Mouse (Mus musculus) neutrophil, adult 5-6 weeks (primary cell): ENCODE measurements around the gene Pid1. TPM values are rescaled to one million over a fixed set of nuclear protein-coding genes. Genes with fewer than 3 reads are reported as not detected.

Experiments used
- ATAC-seq: fragments of 151-379, 151-347 bp; 2 replicates; pipeline ENCODE4 v1.8.0; 2017; ENCODE audit warnings: mild to moderate bottlenecking, moderate TSS enrichment; ENCODE audit not compliant: insufficient number of reproducible peaks, poor library complexity, low FRiP score, severe bottlenecking; ENCODE audit errors: extremely low read depth
- total RNA-seq: library from RNA; stranded (forward); fragments of 200-1000 nt; gene quantifications from 2 replicates; pipeline ENCODE4 v1.2.3, GENCODE M21; 2017

The Pid1 gene
- total RNA-seq, 1 experiment from 2014 or later: 9.4 TPM

DNA sequence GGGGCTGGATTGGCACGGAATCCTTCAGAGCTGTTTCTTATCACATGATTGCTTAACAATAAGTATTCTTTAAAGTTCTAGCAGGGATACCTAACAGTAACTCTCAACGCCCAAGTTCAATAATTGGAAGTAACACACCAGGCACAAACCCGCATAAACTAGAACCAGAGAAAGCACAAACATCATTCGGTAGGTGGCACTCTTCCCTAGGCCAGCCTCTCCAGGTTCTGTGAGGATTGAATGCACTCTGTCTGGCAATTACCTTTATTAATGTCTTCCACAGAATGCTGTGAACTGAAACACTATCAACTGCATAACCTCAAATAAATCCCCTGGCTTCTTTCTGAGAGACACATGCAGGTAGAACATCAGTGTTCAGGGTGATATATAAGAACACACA is 235.5 kb downstream of the Pid1 start:
- no peak for ATAC-seq

DNA sequence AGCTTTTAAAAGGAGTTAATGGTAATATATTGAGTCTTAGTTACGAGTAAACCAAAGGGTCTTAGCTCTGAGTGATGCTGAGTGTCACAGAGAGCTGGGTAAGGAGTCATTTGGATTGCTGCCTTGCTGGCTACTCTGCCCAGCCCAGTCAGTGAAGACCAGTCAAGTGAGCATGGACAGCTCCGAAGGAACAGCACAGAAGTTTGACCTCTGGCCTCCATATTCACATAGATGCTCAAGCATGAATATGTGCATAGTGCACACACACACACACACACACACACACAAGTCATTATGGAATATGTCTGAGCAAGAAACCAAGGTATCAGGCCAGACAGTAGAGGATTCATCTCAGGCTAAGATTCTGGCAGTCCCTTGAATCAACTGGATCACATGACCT is 244.7 kb downstream of the Pid1 start:
- ATAC-seq: no peak

DNA sequence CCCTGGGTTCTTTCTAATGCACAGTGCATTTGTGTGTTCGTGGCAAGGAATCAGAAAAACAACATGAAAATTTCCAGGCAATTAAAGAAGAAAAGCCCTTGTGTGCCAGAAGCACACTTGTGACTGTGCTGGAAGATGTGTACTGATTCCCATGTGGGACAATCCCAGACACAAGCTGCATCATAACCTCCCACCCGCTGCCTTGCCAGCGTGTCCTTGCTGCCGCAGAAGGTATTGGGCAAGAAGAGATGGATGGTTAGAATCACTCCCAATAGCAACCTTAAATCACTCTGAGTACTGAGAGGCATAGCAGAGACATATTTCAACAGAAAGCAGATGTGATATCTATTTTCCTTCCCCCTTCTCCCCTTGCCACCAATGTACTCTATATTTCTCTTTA is 257.2 kb downstream of the Pid1 start:
- no peak for ATAC-seq

DNA sequence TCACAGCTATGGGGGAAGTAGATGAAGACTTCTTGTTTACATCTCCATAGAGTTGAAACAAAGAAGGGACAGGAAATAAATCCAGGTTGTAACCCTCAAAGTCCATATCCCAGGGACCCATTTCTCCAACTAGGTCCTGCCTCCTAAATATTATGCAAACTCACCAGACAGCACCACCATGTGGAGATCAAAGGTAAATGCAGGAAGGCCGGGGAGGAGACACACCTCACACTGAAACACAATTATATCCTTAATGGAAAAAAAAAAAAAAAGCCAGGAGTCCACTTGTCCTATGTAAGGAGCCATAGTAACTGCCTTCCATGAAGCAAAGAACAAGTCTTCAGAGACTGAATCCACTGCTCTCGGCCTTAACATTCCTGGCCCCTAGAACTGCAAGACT is 261.9 kb downstream of the Pid1 start:
- no peak for ATAC-seq

DNA sequence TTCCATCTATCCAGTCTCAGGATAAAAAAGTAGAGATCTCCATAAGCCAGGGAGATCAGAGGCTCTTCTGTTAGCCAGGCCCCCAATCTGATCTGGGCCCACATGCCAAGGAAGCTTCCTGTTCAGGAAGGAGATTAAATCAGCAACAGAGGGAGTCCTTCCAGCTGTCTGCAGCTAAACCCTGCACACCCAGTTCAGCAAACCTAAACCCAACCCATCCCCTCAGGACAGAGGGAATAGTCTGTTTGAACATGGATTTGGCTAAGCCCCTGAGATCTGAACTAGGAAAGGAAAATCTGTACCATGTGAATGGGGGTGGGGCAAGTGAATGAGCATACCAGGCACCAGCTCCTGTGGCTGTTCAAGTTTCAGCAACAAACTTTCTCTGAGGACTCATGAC is 266.6 kb downstream of the Pid1 start:
- ATAC-seq: no peak

DNA sequence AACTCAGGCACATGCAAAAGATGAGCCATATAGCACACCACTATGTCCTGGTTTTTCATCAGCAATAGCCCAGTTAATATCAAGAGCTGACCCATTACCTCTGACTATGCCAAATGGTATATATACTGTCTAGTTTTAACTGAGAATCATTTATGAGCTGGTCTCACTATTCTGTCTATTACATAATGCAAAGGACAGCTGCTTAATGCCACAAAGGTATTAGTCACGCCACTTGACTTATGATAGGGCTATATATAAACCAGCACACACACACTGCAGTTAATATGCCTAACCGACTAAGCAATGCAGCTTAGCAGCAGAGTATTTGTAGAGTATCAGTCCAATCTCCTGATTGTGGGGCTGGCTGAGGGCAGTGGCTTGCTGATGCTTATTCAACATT is 270.7 kb downstream of the Pid1 start:
- ATAC-seq: no peak

DNA sequence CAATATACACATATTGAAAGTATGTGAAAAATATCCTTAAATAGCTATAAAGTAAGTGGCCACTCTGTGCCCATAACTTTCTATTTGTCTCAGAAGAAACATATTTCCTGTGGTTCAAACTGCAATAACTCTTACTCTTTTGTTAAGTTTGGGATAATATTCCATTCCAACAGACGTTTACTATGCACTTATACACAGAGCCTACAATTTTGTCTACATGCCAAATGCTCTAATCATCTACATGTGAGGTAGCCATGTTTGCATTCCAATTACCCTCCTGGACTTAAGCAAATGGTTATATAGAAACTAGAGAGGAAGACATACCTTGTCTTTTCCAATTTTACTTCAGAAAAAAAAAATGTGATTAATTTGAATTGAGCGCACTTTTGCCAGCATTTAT is 274.3 kb downstream of the Pid1 start:
- no peak for ATAC-seq

DNA sequence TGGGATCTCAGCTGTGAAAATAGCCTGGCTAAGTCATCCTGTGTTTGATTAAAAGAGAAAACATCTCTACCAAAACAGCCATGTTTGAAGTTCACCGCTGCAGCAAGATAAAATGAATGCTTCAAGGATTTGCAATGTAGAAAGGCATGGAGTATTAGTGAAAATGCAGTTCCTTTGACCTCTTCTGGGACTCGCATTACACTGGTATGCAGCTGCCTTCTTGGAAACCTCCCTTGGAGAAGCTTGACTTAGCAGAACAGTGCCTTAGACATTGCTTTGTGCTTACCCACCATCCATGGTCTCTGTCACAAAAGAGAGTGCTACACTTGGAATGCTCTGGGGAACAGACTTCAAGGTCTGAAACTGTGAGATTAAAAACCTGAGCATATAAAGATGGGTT is 276.0 kb downstream of the Pid1 start:
- ATAC-seq: no peak

DNA sequence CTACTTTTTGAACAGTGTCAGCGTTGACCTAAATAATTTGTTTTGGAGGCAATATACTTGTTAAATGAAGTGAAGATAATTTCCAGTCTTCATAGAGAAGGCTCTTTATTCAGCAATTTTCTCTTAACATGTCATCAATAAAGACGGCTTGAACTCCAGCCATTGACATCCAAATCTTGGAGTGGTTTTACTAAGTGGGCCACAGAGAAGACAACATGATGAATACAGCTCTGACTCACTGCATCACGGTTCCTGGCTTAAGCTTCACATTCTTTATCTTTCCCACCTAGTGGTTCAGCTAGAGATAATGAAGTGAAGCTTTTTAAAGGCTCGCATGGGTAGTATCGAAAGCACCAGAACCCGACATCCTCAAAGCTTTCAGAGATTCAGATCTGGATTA is 276.7 kb downstream of the Pid1 start:
- ATAC-seq: no peak

DNA sequence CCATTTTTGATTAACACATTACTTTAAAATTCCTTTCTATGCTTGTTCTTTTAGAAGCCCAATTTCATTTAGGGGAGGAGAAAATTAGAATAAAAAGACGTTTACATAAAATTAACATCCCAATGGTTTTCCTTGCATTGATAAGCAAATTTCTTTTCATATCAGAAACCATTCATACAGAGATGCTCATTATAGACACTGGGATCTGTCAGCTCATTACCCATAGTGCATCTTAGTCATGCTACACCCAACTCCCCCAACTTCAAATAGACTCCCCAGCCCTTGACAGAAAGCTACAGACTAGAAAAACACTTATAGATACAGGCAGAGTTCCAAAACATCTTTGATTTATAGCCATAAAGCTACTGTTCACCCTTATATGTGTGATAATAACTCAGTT is 277.5 kb downstream of the Pid1 start:
- ATAC-seq: no peak

DNA sequence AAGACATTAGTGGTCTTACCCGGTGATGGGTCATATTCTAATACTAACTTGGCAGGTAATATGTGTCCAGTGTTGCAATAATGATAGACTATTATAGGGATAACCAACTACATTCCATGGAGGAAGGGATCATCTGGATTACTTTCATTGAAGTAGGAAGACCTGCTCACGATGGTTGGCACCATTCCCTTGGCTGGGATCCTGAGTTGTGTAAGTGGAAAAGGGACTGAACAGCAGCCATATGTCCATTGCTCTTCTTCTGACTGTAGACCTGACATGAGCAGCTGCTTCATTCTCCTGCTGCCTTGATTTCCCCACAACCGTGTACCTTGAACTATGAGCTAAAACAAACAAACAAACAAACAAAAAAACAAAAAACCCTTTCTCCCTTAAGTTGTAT is 278.6 kb downstream of the Pid1 start:
- ATAC-seq: no peak

DNA sequence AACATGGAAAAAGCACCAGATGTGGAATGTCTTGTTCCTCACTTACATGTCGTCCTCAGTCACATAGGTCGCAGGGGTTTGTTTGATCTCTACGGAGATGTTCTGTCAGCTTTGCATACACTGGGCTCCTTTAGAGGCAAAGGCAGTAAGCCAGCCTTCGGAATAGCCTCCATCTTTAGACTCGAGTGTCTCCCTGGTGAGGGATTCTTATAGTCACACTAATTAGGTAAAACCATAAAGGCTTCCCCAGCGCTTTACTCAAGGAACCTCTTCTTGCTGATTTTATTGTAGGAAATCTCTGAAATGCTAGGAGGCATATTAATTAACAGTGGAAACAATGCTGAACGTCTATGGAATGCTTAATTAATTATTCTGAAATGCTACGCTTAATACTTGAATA is 284.4 kb downstream of the Pid1 start:
- ATAC-seq: no peak

DNA sequence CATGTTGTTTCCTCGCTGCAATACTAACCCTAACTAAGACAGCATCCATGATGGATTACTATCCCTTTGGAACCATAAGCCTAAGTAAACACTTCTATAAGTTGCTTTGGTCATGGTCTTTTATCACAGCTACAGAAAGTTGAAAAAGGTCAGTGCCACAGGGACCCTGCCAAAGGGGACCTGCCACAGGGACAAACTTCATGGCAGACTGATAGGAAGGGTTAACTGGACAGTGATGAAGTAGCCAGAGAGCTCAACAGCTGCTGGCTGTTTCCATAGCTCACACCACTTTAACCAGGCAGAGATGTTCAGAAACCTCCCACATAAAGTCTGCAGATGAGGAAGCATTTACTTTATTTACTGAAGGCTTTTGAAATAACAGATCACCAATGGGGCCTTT is 287.0 kb downstream of the Pid1 start:
- no peak for ATAC-seq

DNA sequence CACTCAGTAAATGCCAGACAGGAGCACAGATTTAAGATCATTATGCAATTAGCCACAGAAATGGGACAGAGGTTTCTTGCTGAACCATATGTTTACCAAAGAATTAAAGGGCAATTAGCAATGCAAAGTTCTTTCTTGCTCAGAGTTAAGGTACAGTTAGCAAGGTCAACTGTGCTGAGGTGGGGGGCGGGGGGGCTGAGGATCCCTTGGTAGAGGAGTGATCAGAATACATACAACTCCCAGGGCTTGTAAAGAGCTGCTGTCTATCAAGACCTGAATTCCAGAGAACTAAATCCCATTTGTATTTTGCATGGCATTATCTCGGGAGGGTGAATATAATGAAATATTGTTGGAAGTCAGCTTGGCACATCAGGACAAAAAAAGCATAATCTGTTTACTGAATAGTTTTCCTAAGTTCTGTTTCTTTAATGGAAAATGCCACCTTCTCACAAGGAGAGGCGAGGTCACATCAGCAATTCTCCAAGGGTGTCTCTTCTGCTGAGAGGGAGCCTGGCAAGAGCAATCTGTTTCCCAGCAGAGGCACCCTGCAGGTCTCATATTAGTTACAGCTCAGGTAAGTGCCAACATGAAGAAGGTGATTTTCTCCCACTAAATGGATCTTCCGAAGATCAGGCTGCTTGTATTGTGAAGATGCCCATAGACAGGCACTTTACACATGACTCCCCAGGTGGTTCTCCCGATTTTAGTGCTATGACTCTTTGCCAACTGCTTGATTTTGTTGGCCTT is 306.9 kb downstream of the Pid1 start:
- no peak for ATAC-seq

DNA sequence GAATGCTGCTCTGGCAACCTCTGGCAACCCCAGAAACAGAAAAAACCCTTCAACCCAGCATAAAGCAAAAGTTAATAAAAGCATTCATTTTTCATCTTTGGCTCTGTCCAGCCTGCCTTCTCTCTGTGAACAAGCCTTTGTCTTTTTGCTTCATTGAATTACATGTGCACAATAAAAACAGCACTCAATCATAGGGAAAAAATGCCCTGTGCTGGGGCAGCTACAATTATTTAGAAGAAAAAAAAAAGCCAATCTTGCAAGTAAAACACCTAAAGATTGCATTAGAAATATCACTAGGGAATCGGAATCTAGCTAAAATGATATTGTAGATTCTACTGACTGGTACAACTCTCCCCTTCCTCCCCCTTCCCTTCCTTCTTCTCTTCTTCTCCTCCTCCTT is 307.7 kb downstream of the Pid1 start:
- no peak for ATAC-seq

DNA sequence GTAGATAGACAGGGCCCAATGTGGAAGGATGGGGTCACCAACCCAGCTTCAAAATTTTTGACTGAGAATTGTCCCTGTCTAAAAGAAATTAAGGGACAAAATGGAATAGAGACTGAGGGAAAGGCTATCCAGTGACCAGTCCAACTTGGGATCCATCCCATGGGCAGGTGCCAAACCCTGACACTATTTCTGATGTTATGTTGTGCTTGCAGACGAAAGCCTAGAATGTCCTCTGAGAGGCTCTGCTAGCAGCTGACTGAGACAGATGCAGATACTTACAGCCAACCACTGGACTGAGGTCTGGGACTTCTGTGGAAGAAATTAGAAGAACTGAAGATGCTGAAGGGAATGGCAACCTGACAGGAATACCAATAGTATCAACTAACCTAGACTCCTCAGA is 338.2 kb downstream of the Pid1 start:
- no peak for ATAC-seq

DNA sequence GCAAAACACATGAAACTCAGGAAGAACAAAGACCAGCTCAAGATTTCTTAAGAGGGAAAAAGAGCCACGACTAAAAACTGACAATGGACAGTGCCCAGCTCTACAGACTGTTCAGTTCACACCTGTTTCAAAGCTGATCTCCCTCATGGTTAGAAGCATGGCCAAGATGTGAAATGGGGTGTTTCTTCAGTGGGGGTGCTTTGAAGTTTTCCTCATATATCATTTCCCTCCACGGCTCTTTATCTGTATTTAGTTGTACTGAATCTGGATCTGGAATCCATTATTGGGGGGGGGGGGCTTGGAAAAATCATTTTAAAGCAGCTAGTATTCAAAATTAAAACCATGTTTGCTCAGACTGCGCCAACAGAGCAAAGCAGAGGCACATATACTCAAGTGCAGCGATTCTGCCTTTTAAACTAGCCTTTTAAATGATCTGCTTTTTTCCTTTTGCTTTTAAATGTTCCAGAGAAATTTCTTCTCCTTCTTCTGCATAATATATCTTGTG is 351.1 kb downstream of the Pid1 start:
- ATAC-seq: no peak

DNA sequence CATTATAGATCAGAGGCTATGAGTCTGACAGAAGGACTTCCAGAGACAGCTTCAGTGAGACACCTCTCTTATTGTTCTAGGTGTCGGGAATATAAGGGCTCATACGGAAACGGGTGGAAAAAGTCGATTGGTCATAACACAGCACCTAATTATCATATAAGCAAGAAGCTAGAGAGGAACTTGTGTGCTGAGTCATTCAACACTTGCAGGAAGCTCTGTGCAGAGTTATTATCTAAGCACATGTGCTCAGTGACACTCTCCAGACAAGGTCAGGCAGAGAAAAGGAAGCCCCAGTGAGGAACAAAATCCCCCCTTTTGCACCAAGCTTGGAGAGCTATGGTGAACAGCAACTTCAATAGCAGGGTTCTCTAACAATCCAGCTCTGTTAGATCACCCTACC is 361.4 kb downstream of the Pid1 start:
- no peak for ATAC-seq
